Mouse (Mus musculus): ENCODE data around the gene Car12. TPM values are rescaled to one million over a fixed set of nuclear protein-coding genes. Genes with fewer than 3 reads are reported as not detected.
A peak's percentile ranks its signal among the peaks of the same experiment; 100 is the strongest.

Gene Car12
- polyA plus RNA-seq, 1 experiment = 0.40 TPM

DNA sequence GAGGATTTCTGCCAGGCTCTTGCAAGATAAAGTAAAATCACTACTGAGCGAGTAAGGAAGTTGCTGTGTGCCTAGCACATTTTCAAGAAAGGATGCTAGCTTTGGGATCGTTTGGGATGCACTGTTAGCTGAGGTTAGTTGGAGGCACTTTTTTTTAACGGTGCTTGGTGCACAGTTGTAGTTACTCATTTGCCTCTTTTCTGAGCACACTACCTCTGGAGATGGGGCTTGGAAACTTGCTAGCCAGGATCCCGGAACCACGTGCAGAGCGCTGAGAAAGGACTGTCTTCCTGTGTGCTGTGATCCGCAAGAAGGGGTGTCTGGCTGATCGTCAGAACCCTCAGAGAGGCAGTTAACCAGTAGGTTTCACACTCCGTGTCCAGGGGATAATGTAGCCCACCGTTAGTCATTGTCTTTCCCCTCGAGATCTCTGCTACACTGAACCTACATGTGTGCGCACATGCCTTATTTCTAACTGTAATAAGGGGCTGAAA is 583 bp downstream of the Car12 start:
- Histone ChIP-seq H3K27me3 (ENCODE audit: control insufficient read depth, insufficient read depth, insufficient read length) (no peaks in the 10 kb centered on the region), H3ac (ENCODE audit: control insufficient read depth, insufficient read length) (no peak overlapping the region), H3K36me3 (ENCODE audit: control insufficient read depth, insufficient read depth) (no peaks in the 10 kb centered on the region), H3K4me3 (no peak overlapping the region), H3K4me2 (ENCODE audit: low read depth) (peak overlapping the region; percentile 36), H3K79me2 (ENCODE audit: control insufficient read depth, insufficient read depth) (no peaks in the 10 kb centered on the region)
- no peak for TF ChIP-seq TCF3 (IDR thresholded peaks at IDR 0.05; ENCODE audit: insufficient read length, low read depth)
- no peak for TF ChIP-seq MAX (IDR thresholded peaks at IDR 0.05; ENCODE audit: low read depth)

DNA sequence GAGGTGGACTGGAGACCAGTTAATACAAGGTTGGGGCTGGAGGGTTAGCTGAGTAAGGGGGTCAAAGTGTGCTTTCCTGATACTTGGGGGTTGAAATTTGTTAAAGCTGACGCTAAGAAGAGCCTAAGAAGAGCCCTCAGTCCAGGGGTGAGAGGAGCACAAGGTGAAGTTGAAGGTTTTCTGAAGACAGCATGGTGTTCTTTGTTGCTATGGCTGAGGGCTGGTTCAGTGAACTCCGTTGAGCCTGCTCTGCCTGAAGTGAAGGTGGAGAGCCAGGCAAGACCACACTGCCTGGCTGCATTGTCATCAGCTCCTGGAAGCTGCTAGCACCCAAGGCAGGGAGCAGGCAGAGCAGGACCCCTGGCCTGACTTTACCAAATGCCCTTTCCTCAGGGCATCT is 1.9 kb downstream of the Car12 start:
- H3K4me2 ChIP-seq (ENCODE audit: low read depth) = no peak overlapping the region

DNA sequence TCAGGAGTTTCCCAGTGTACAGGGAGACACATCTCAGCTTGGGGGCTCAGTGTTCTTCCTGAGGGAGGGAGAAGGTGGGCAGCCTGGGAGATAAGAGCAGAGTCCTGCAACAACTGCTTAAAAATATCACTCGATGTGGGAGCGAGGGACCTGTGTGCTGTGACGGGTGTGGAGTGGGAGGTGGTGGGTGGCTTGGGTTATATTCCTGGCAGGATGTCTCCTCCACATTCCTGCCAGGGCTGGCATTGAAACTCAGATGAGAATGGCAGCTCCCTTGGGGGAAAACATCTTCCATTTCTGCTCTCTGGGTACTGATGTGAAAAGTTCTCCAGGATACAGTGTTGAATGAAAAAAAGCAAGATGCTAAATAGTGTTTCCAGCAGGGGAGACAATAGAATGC is 3.0 kb downstream of the Car12 start:
- Histone ChIP-seq H3ac (ENCODE audit: control insufficient read depth, insufficient read length) (no peak overlapping the region), H3K79me2 (ENCODE audit: control insufficient read depth, insufficient read depth) (no peaks in the 10 kb centered on the region), H3K36me3 (ENCODE audit: control insufficient read depth, insufficient read depth) (no peaks in the 10 kb centered on the region), H3K27me3 (ENCODE audit: control insufficient read depth, insufficient read depth, insufficient read length) (no peaks in the 10 kb centered on the region), H3K4me2 (ENCODE audit: low read depth) (no peak overlapping the region), H3K4me3 (no peak overlapping the region)
- TF ChIP-seq POLR2AphosphoS2 (IDR thresholded peaks at IDR 0.05; ENCODE audit: insufficient read length, low read depth) (no peak), MYOD1 (IDR thresholded peaks at IDR 0.05; ENCODE audit: control insufficient read depth in 1 of 3, insufficient read length in 2 of 3, low read depth in 2 of 3) (no peak), TCF3 (IDR thresholded peaks at IDR 0.05; ENCODE audit: insufficient read length, low read depth) (no peak), USF1 (IDR thresholded peaks at IDR 0.05; ENCODE audit: low read depth) (no peak), REST (IDR thresholded peaks at IDR 0.05; ENCODE audit: insufficient read depth, insufficient read length) (no peak), POLR2A (IDR thresholded peaks at IDR 0.05; ENCODE audit: insufficient read length, low read depth) (no peak), MYOG (IDR thresholded peaks at IDR 0.05; ENCODE audit: control insufficient read depth in 1 of 3, insufficient read depth in 1 of 3, insufficient read length in 2 of 3, low read depth in 2 of 3) (no peak), CEBPB (IDR thresholded peaks at IDR 0.05; ENCODE audit: insufficient read depth, poor library complexity, severe bottlenecking) (no peak), SRF (IDR thresholded peaks at IDR 0.05; ENCODE audit: control insufficient read depth, insufficient read length, low read depth) (no peak)

More for the DNA sequence above, 1.9 kb downstream of the Car12 start:
- Histone ChIP-seq H3K79me2 (ENCODE audit: control insufficient read depth, insufficient read depth) (no peaks in the 10 kb centered on the region), H3K36me3 (ENCODE audit: control insufficient read depth, insufficient read depth) (no peaks in the 10 kb centered on the region), H3K4me3 (no peak overlapping the region), H3ac (ENCODE audit: control insufficient read depth, insufficient read length) (no peak overlapping the region), H3K27me3 (ENCODE audit: control insufficient read depth, insufficient read depth, insufficient read length) (no peaks in the 10 kb centered on the region)
- TF ChIP-seq TCF3 (IDR thresholded peaks at IDR 0.05; ENCODE audit: insufficient read length, low read depth) (no peak), USF1 (IDR thresholded peaks at IDR 0.05; ENCODE audit: low read depth) (no peak), SRF (IDR thresholded peaks at IDR 0.05; ENCODE audit: control insufficient read depth, insufficient read length, low read depth) (no peak), CEBPB (IDR thresholded peaks at IDR 0.05; ENCODE audit: insufficient read depth, poor library complexity, severe bottlenecking) (no peak), MAX (IDR thresholded peaks at IDR 0.05; ENCODE audit: low read depth) (no peak), TCF12 (IDR thresholded peaks at IDR 0.05; ENCODE audit: insufficient read depth, poor library complexity, severe bottlenecking) (no peak), POLR2AphosphoS2 (IDR thresholded peaks at IDR 0.05; ENCODE audit: insufficient read length, low read depth) (no peak), REST (IDR thresholded peaks at IDR 0.05; ENCODE audit: insufficient read depth, insufficient read length) (no peak), MYOG (IDR thresholded peaks at IDR 0.05; ENCODE audit: control insufficient read depth in 1 of 3, insufficient read depth in 1 of 3, insufficient read length in 2 of 3, low read depth in 2 of 3) (no peak)

DNA sequence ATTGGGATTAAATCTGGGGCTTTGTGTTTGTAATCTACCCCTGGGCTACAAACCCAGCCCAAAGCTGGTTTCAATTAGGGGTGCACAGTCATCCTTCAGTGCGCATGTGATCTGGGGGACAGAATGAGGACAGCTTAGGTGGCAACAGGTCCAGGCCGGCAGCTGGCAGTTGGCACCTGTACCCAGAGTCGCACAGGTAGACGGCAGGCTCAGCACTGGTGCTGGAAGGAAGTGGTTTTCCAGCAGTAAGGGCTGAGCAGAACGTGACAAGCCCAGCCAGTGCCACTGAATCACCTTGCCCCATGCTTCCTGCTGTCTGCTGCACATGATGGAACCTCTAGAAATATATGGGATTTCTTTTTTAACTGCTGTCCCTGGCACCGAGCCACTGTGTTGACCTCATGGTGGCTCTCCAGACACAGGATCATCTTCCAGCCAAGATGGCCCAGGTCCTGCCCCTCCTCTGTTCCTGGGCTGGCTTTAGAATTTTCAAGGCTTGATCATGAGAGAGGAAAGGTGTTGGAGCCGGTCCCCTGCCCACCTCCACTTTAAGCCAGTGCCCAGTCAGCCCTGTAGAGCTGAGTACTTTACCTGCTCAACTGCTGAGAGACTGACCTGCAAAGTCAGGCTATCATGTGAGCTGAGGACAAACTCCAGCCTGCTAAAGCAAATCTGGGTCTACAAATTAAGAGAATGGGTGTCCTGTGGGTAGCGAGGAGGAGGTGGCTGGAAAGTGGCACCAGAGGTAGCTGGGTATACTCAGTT is 7.4 kb downstream of the Car12 start:
- Histone ChIP-seq H3K36me3 (ENCODE audit: control insufficient read depth, insufficient read depth) (no peaks in the 10 kb centered on the region), H3K79me2 (ENCODE audit: control insufficient read depth, insufficient read depth) (no peaks in the 10 kb centered on the region), H3K4me2 (ENCODE audit: low read depth) (peak overlapping the region; percentile 6), H3ac (ENCODE audit: control insufficient read depth, insufficient read length) (no peak overlapping the region), H3K4me3 (no peak overlapping the region), H3K27me3 (ENCODE audit: control insufficient read depth, insufficient read depth, insufficient read length) (no peaks in the 10 kb centered on the region)
- TF ChIP-seq MYOD1 (IDR thresholded peaks at IDR 0.05; ENCODE audit: control insufficient read depth in 1 of 3, insufficient read length in 2 of 3, low read depth in 2 of 3) (no peak), MAX (IDR thresholded peaks at IDR 0.05; ENCODE audit: low read depth) (no peak), TCF3 (IDR thresholded peaks at IDR 0.05; ENCODE audit: insufficient read length, low read depth) (no peak), CEBPB (IDR thresholded peaks at IDR 0.05; ENCODE audit: insufficient read depth, poor library complexity, severe bottlenecking) (no peak), USF1 (IDR thresholded peaks at IDR 0.05; ENCODE audit: low read depth) (no peak), E2F4 (IDR thresholded peaks at IDR 0.05; ENCODE audit: insufficient read depth) (no peak), MYOG (IDR thresholded peaks at IDR 0.05; ENCODE audit: control insufficient read depth in 1 of 3, insufficient read depth in 1 of 3, insufficient read length in 2 of 3, low read depth in 2 of 3) (no peak), POLR2AphosphoS2 (IDR thresholded peaks at IDR 0.05; ENCODE audit: insufficient read length, low read depth) (no peak), SRF (IDR thresholded peaks at IDR 0.05; ENCODE audit: control insufficient read depth, insufficient read length, low read depth) (no peak)

DNA sequence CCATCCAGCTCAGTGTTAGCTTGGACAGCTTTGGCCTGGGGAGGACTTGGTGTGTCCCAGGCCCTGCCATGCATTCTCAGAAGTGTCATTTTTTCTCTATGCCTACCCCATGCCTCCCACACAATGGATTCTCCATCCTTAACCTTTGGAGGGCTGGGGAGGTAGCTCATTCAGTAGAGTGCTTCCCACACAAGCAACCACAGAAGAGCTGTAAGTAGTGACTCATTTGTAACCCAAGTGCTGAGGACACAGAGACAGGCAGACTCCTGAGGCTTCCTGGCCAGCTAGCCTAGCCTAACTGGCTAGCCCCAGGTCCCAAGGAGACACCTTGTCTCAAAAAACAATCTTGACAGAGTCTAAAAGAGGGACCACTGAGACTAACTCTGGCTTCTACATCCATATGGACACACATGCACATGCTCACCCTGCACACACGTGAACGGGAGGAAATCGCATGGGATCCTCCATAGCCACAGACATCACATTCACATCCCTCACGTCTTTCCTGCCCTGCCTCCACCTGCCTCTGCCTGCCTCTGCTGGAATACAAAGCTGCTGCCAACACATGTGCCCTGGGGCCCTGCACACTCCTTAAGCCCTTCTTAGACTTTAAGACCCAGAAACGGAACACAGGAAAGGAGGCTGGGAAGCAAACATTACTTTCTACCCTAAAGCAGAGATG is 8.8 kb downstream of the Car12 start:
- Histone ChIP-seq H3K4me2 (ENCODE audit: low read depth) (peak overlapping the region; percentile 38), H3K4me3 (no peak overlapping the region), H3K36me3 (ENCODE audit: control insufficient read depth, insufficient read depth) (no peaks in the 10 kb centered on the region), H3K79me2 (ENCODE audit: control insufficient read depth, insufficient read depth) (no peaks in the 10 kb centered on the region), H3ac (ENCODE audit: control insufficient read depth, insufficient read length) (no peak overlapping the region), H3K27me3 (ENCODE audit: control insufficient read depth, insufficient read depth, insufficient read length) (no peaks in the 10 kb centered on the region)
- TF ChIP-seq CEBPB (IDR thresholded peaks at IDR 0.05; ENCODE audit: insufficient read depth, poor library complexity, severe bottlenecking) (no peak), E2F4 (IDR thresholded peaks at IDR 0.05; ENCODE audit: insufficient read depth) (no peak), USF1 (IDR thresholded peaks at IDR 0.05; ENCODE audit: low read depth) (no peak), REST (IDR thresholded peaks at IDR 0.05; ENCODE audit: insufficient read depth, insufficient read length) (no peak), MYOG (IDR thresholded peaks at IDR 0.05; ENCODE audit: control insufficient read depth in 1 of 3, insufficient read depth in 1 of 3, insufficient read length in 2 of 3, low read depth in 2 of 3) (no peak), MYOD1 (IDR thresholded peaks at IDR 0.05; ENCODE audit: control insufficient read depth in 1 of 3, insufficient read length in 2 of 3, low read depth in 2 of 3) (no peak), TCF3 (IDR thresholded peaks at IDR 0.05; ENCODE audit: insufficient read length, low read depth) (no peak), SRF (IDR thresholded peaks at IDR 0.05; ENCODE audit: control insufficient read depth, insufficient read length, low read depth) (no peak), POLR2A (IDR thresholded peaks at IDR 0.05; ENCODE audit: insufficient read length, low read depth) (no peak), POLR2AphosphoS2 (IDR thresholded peaks at IDR 0.05; ENCODE audit: insufficient read length, low read depth) (no peak), MAX (IDR thresholded peaks at IDR 0.05; ENCODE audit: low read depth) (no peak)
